Mouse (Mus musculus) kidney, embryonic 15.5 days (tissue): Measurements from ENCODE around the gene Spg21. TPM values are rescaled to one million over a fixed set of nuclear protein-coding genes. Genes with fewer than 3 reads are reported as not detected.
A peak's percentile ranks its signal among the peaks of the same experiment; 100 is the strongest.

ENCODE experiments used
- ATAC-seq: fragments of 200-750 bp; cut with Nextera tagmentation; replicated peaks from 2 replicates; pipeline ENCODE4 v1.8.0; 2017; ENCODE audit warnings: moderate TSS enrichment; ENCODE audit not compliant: low FRiP score
- H3K27ac ChIP-seq: fragments of 300-500 bp; sonication (generic); 2 replicates; pipeline ENCODE4 v1.5.1; 2015; ENCODE audit warnings: mild to moderate bottlenecking, inconsistent platforms
- H3K27me3 ChIP-seq: fragments of 300-500 bp; sonication (generic); 2 replicates; pipeline ENCODE4 v1.6.1; 2015; ENCODE audit warnings: inconsistent platforms
- H3K36me3 ChIP-seq: fragments of 300-500 bp; sonication (generic); 2 replicates; pipeline ENCODE4 v1.6.1; 2015; ENCODE audit warnings: inconsistent platforms
- H3K4me1 ChIP-seq: fragments of 300-500 bp; sonication (generic); 2 replicates; pipeline ENCODE4 v1.6.1; 2015; ENCODE audit warnings: inconsistent platforms
- H3K4me2 ChIP-seq: fragments of 300-500 bp; sonication (generic); 2 replicates; pipeline ENCODE4 v1.6.1; 2015; ENCODE audit warnings: moderate library complexity, mild to moderate bottlenecking, inconsistent platforms
- H3K4me3 ChIP-seq: fragments of 300-500 bp; sonication (generic); replicated peaks from 2 replicates; pipeline ENCODE4 v1.5.1; 2015; ENCODE audit warnings: mild to moderate bottlenecking, inconsistent platforms
- H3K9ac ChIP-seq: fragments of 300-500 bp; sonication (generic); 2 replicates; pipeline ENCODE4 v1.6.1; 2015; ENCODE audit warnings: mild to moderate bottlenecking, inconsistent platforms
- H3K9me3 ChIP-seq: fragments of 300-500 bp; sonication (generic); replicated peaks from 2 replicates; pipeline ENCODE4 v1.6.1; 2016; ENCODE audit warnings: inconsistent platforms
- WGBS: fragments of 180-500 bp; shearing (Covaris S2); methylation state at CpG from one replicate; pipeline ENCODE4 v1.1.7; 2015; ENCODE audit warnings: mixed read lengths; 5-methylcytosine and 5-hydroxymethylcytosine counted together
- polyA plus RNA-seq: library from polyadenylated mRNA; unstranded; fragments of >200 nt; fragmentation: Nextera tagmentation; extraction: Ambion mirVana; gene quantifications from 2 replicates; pipeline ENCODE4 v1.2.1, GENCODE M21; 2015

Spg21 gene
- polyA plus RNA-seq, 1 experiment from 2014 or later: 111 TPM

GRCm38 (mm10) chr9:65480071-65480470 is 19.3 kb downstream of the Spg21 start:
- Histone ChIP-seq H3K9ac (no peak overlapping the region), H3K9me3 (no peaks in the 10 kb centered on the region), H3K36me3 (peaks cover 96% of the 10 kb centered on the region), H3K27ac (no peak overlapping the region), H3K4me3 (no peak overlapping the region), H3K27me3 (no peaks in the 10 kb centered on the region), H3K4me2 (no peak overlapping the region), H3K4me1 (no peaks in the 10 kb centered on the region)
- no peak for ATAC-seq
- 86% methylated on average over 5 of the region's 5 CpGs for WGBS

DNA sequence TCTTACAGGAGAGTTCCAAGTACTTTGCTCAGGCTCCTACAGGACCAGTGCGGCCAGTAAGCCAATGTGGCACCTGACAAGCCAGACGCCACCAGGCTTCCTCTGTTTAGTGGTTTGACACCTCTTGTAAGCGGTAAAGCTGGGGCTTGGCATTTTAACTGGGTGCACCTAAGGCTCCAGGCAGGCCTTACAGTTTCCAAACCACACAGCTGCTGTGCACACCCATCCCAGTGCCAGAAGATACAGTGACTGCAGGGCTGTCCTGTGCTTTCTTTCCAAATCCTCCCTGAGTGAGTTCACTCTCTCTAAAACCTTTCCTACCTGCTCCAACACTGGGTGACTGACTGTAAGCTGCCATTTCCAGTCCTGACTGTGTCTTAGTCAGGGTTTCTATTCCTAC is 30.7 kb downstream of the Spg21 start:
- no peak overlapping the region for H3K9ac ChIP-seq
- H3K4me2 ChIP-seq: no peak overlapping the region

GRCm38 (mm10) chr9:65492351-65492750 is 31.6 kb downstream of the Spg21 start:
- 77% methylated on average over 2 of the region's 2 CpGs for WGBS
- no peaks in the 10 kb centered on the region for H3K9me3 ChIP-seq
- H3K9ac ChIP-seq: no peak overlapping the region
- peaks cover 19% of the 10 kb centered on the region for H3K36me3 ChIP-seq
- H3K4me3 ChIP-seq: no peak overlapping the region
- no peaks in the 10 kb centered on the region for H3K27me3 ChIP-seq
- H3K27ac ChIP-seq: no peak overlapping the region
- no peak for ATAC-seq
- H3K4me2 ChIP-seq: no peak overlapping the region
- no peaks in the 10 kb centered on the region for H3K4me1 ChIP-seq

More for the DNA sequence above, 30.7 kb downstream of the Spg21 start:
- ATAC-seq: no peak
- H3K36me3 ChIP-seq: peaks cover 28% of the 10 kb centered on the region
- H3K4me1 ChIP-seq: no peaks in the 10 kb centered on the region
- 77% methylated on average over 3 of the region's 3 CpGs for WGBS
- H3K27me3 ChIP-seq: no peaks in the 10 kb centered on the region
- H3K27ac ChIP-seq: no peak overlapping the region
- no peak overlapping the region for H3K4me3 ChIP-seq
- no peaks in the 10 kb centered on the region for H3K9me3 ChIP-seq

DNA sequence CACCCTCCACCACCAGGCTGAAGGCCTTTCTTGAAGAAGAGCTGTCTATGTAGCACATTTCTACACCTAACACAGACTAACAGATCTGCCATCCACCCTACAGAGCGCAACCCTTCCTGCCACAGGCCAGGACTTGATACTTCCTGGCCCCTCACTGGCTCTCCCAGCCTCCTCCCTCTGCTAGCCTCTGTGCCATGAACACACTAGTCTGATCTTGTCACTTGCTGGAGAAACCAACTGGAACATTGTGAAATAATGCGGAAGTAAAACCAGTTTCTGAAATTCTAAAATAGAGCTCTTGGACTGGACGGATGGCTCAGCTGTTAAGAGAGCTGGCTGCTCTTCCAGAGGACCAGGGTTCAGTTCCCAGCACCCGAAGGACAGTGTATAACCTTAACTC is 32.1 kb downstream of the Spg21 start:
- 91% methylated on average over 4 of the region's 4 CpGs for WGBS

GRCm38 (mm10) chr9:65502146-65502545 is 41.4 kb downstream of the Spg21 start:
- Histone ChIP-seq H3K4me1 (peaks cover 5% of the 10 kb centered on the region; the same call in 1 of the 2 replicates), H3K27ac (no peak overlapping the region), H3K9ac (no peak overlapping the region), H3K9me3 (no peaks in the 10 kb centered on the region), H3K36me3 (no peaks in the 10 kb centered on the region), H3K4me3 (no peak overlapping the region), H3K4me2 (no peak overlapping the region), H3K27me3 (peaks cover 2% of the 10 kb centered on the region)
- WGBS: 51% methylated on average over 8 of the region's 8 CpGs
- ATAC-seq: 0 out of 2 replicates have a peak, but pooled peaks have one; percentile 18

More for the DNA sequence above, 32.1 kb downstream of the Spg21 start:
- Histone ChIP-seq H3K27ac (no peak overlapping the region), H3K4me1 (no peaks in the 10 kb centered on the region), H3K4me3 (no peak overlapping the region), H3K36me3 (peaks cover 14% of the 10 kb centered on the region), H3K27me3 (no peaks in the 10 kb centered on the region), H3K4me2 (no peak overlapping the region), H3K9me3 (no peaks in the 10 kb centered on the region), H3K9ac (no peak overlapping the region)
- no peak for ATAC-seq

DNA sequence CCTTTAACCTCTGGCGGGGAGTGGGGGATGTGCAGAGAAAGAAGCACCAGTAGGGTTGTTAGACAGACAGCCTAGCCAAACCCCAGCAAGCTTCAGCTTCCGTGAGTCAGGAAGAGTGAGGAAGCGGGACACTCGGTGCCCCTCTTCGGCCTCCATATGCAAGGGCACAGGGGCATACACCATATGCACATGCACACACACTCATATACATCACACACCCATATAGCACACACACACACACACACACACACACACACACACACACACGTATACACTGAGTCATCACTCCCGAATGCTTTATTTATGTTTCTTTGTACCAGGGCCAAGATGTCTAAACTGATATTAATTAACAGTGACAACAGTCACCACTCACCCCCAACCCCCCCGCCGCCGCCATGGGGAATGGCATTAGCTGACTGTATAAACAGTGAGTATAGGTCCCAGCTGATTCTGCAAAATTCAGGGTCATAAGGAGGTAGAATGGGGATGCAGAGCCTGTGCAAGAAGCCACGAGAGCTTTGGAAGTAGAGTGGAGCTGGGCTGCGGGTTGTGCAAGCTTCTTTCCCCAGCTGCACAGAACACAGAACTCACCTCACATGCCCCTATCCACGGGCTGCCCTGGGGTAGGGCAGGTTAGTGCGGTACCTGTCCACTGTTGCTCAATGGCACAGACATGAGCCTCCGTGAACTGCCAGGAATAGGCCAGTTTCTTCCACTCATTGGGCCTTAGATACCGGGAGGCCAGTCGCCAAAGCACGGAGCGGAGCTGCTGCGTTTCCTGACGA is 42.2 kb downstream of the Spg21 start:
- ATAC-seq: no peak
- WGBS: 76% methylated on average over 21 of the region's 21 CpGs

DNA sequence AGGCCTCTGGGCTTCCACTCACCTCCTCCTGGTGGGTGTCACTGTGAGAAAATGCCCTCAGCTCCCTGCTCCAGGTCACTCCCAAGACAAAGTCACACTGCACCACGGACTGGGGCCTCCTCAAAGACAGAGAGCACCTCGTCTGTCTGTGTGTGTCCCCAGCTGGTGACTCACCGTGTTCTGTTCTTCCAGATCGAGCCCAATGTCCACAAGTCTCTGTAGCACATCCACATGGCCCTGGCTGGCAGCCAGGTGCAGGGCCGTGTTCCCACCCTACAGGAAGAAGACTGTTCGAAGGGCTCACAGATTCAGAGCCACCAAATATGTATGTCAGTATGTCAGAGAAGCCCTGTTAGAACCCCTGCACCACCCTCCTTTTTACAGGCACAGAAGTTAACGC is 47.7 kb downstream of the Spg21 start:
- no peaks in the 10 kb centered on the region for H3K36me3 ChIP-seq
- H3K27me3 ChIP-seq: peaks cover 2% of the 10 kb centered on the region; the same call in 1 of the 2 replicates
- H3K4me1 ChIP-seq: no peaks in the 10 kb centered on the region
- 61% methylated on average over 7 of the region's 7 CpGs for WGBS
- no peak for ATAC-seq
- H3K4me2 ChIP-seq: no peak overlapping the region
- no peaks in the 10 kb centered on the region for H3K9me3 ChIP-seq
- H3K27ac ChIP-seq: no peak overlapping the region
- no peak overlapping the region for H3K4me3 ChIP-seq
- H3K9ac ChIP-seq: no peak overlapping the region

More for the DNA sequence above, 42.2 kb downstream of the Spg21 start:
- H3K27ac ChIP-seq: no peak overlapping the region
- no peak overlapping the region for H3K9ac ChIP-seq
- no peak overlapping the region for H3K4me2 ChIP-seq
- H3K4me1 ChIP-seq: peaks cover 5% of the 10 kb centered on the region; the same call in 1 of the 2 replicates
- H3K4me3 ChIP-seq: no peak overlapping the region
- H3K27me3 ChIP-seq: peaks cover 2% of the 10 kb centered on the region
- H3K36me3 ChIP-seq: no peaks in the 10 kb centered on the region
- no peaks in the 10 kb centered on the region for H3K9me3 ChIP-seq

DNA sequence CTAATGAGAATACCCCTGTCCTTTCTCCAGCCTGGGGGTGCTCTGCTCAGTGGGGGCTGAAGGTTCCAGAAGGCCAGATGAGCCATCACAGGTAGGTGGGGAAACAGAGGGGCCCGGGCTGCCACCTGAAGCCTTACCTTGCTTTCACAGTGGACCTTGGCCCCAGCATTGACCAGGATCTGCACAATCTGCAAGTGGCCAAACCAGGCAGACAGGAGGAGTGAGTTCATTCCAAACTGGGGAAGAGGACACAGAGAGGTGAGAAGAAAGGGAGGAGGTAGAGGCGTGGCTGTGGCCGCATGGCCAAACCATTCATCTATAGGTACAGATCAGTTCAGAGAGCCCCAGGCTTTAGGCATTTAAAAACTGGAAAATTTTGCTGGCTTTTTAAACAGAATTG is 51.8 kb downstream of the Spg21 start:
- no peaks in the 10 kb centered on the region for H3K9me3 ChIP-seq
- 89% methylated on average over 3 of the region's 3 CpGs for WGBS
- no peaks in the 10 kb centered on the region for H3K36me3 ChIP-seq
- H3K27ac ChIP-seq: no peak overlapping the region
- no peaks in the 10 kb centered on the region for H3K27me3 ChIP-seq
- ATAC-seq: no peak
- no peak overlapping the region for H3K4me2 ChIP-seq
- 0 out of 2 replicates have a peak, but pooled peaks cover 3% of the 10 kb centered on the region for H3K4me1 ChIP-seq
- H3K9ac ChIP-seq: no peak overlapping the region
- no peak overlapping the region for H3K4me3 ChIP-seq

DNA sequence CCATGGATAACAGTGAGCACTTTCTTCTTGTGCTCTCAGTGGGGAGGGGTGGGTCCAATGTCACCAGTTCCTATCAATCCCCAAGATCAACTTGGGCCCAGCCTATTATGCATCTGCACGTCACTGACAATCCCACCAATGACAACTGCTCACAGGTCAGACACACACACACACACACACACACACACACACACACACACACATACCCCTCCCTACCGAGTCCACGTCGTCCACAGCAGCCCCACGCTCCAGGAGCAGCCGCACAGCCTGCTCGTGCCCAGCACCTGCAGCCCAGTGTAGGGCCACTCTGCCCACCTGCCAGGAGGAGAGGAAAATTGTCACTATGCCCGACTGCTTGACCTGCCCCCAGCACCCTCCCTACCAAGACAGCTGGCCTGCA is 53.7 kb downstream of the Spg21 start:
- WGBS: 70% methylated on average over 8 of the region's 8 CpGs
- no peaks in the 10 kb centered on the region for H3K36me3 ChIP-seq
- H3K4me1 ChIP-seq: 0 out of 2 replicates have a peak, but pooled peaks cover 3% of the 10 kb centered on the region
- H3K27me3 ChIP-seq: 0 out of 2 replicates have a peak, but pooled peaks cover under 1% of the 10 kb centered on the region
- no peak for ATAC-seq
- H3K4me3 ChIP-seq: no peak overlapping the region
- no peaks in the 10 kb centered on the region for H3K9me3 ChIP-seq
- no peak overlapping the region for H3K4me2 ChIP-seq
- no peak overlapping the region for H3K9ac ChIP-seq
- no peak overlapping the region for H3K27ac ChIP-seq

DNA sequence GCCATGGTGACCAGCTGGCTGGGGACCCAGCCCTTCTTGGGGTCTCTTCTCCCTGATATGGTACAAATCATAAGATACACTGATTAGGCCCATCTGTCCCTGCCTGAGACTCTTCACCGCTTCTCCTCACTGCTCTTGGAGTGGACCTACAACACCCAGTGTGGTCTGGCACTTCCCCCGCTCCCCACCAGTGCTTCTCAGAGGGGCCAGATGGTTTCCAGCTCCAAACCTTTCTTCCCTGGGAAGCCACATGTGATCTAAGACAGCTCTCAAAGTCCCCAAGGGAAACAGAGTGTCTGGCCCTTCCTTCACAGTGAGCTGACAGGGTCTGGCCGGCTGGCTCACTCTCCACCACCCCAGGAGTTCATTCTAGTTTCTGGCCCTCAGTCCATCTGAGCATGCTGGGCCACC is 54.1 kb downstream of the Spg21 start:
- 58% methylated on average over 3 of the region's 3 CpGs for WGBS
- H3K4me3 ChIP-seq: no peak overlapping the region

DNA sequence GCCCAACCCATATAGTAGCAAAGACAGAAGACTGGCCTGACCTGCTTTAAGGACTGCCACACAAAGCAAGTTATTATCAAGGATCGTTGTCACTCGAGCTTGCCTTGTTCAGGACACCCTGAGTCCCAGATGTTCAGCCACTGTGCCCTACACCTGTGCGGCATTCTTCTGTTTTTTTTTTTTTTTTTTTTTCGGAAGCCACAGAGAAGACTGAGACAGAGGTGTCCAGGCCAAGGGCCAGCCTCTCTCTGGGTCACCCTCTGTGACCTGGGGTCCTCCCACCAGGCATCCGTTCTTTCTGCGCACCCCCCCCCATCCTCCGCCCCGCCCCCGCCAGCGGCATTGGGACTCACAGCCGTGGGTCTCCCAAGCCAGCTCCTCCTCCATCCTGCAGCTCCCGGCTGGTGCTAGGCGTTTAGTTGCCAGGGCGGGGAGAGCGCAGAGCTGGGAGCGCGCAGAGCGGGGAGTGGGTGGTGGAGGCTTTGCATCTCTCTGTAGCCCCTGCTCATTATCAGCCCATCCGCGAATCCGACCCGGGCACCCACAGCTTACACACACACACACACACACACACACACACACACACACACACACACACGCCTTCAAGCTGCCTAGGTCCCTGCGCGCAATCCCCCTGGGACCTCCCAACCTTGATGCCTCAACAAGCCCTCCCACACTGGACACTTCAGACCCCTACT is 59.2 kb downstream of the Spg21 start, which contains the start of gene Ankdd1a:
Ankdd1a (minus strand) TSS at position 387 of the 698 bp plus-strand sequence.
- Histone ChIP-seq H3K9me3 (no peaks in the 10 kb centered on the region), H3K27ac (peak within 1 kb of the TSS; percentile 9; the same call in 1 of the 2 replicates), H3K9ac (peak within 1 kb of the TSS; percentile 26; the same call in 1 of the 2 replicates), H3K36me3 (no peaks in the 10 kb centered on the region), H3K4me1 (peaks cover 25% of the 10 kb centered on the region), H3K4me2 (peak within 1 kb of the TSS; percentile 68), H3K27me3 (0 out of 2 replicates have a peak, but pooled peaks cover 12% of the 10 kb centered on the region), H3K4me3 (peak within 1 kb of the TSS; percentile 33)
- no peak for ATAC-seq
- WGBS: 3% methylated on average over 25 of the region's 25 CpGs

More for the DNA sequence above, 54.1 kb downstream of the Spg21 start:
- Histone ChIP-seq H3K4me1 (peaks cover 7% of the 10 kb centered on the region), H3K36me3 (no peaks in the 10 kb centered on the region), H3K27me3 (0 out of 2 replicates have a peak, but pooled peaks cover 2% of the 10 kb centered on the region), H3K27ac (no peak overlapping the region), H3K9me3 (no peaks in the 10 kb centered on the region), H3K4me2 (no peak overlapping the region), H3K9ac (no peak overlapping the region)
- no peak for ATAC-seq

DNA sequence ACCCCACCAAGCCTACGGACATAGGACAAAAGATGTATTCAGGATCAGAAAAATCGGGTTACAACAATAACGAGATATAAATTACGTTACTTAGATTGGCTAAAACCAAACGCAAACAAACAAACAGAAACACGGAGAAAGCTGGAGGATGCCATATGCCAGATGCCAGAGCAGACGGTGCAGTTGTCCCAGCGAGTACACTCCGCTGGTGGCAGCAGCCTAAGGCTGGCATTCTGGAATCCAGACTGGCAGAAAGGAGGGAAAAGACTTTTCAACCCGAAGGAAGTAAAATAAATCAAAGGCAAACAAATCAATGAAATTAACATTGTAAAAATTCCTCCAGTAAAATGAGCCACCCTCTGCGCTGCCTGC is 59.7 kb downstream of the Spg21 start:
- WGBS: 12% methylated on average over 11 of the region's 11 CpGs
- H3K4me1 ChIP-seq: peaks cover 24% of the 10 kb centered on the region
- no peaks in the 10 kb centered on the region for H3K9me3 ChIP-seq
- peak overlapping the region; percentile 68 for H3K4me2 ChIP-seq
- peak overlapping the region; percentile 9; the same call in 1 of the 2 replicates for H3K27ac ChIP-seq
- no peak for ATAC-seq
- H3K9ac ChIP-seq: 0 out of 2 replicates have a peak overlapping the region, but pooled peaks have one; percentile 4
- H3K4me3 ChIP-seq: peak overlapping the region; percentile 33
- 0 out of 2 replicates have a peak, but pooled peaks cover 12% of the 10 kb centered on the region for H3K27me3 ChIP-seq
- H3K36me3 ChIP-seq: no peaks in the 10 kb centered on the region
